Mouse (Mus musculus): ENCODE results near the gene Serpind1.

DNA sequence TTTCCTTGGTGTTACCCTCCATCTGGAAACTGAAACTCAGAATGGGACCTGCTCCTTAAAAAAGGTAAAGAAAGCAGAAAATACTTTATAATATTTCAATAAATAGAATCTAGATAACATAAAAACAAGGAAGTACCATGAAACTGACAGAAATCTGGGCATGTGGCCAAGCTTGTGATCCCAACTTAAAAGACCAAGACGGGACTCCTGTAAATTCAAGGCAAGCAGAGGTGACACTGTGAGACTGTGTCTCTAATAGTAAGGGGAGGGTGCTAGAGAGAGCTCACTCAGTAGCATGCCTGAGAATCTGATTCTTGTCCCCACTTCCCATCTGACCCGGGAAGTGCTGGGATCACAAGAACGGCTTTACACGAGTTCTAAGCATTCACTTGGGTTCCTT, 61.6 kb downstream of the Serpind1 start:
- TF ChIP-seq CTCF (IDR thresholded peaks at IDR 0.05; ENCODE audit: low read depth, low read length), result no peak
- no peak for TF ChIP-seq POLR2A (IDR thresholded peaks at IDR 0.05; ENCODE audit: insufficient read depth, low read length)
